ENCODE assay signal across 8 mouse cellular contexts in the genomic region with DNA sequence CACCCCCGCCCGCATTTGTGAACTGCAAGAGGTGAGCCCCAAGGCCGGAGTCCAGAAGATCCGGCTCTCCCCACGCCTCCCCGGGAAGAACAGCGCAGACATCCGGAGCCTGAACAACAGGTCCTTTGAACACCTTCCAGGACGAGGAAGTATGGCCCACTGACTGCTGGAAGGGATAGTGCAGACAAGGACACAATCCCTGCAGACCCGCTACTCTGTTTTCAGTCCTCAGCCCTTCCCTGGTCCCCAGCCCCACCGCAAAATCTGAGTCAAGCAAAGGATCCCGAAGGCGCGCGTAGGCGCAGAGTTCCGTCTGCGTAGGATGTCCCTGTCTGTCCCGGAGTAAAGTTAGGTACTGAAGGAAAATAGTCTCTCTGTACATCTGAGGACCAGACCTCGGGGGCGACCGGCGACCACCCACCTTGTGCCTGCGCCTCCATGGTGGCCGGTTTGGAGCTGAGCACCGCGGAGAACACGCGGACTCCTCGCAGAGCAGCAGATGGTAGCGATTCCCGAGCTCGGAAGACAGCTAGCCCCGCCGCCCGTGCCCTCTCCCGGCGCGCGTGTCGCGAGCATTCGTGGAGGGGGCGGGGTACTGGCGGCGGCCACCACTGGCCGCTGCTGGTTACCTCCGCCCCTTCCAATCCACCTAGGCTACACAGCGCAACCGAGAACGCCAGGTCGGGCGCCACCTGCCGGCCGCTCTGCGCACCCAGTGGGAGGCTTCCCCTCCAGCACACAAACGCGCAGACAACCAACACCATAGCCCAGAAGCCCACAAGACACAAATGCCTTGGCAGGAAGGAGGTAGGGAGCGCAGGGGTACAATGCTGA. TPM values are rescaled to one million over a fixed set of nuclear protein-coding genes. Genes with fewer than 3 reads are reported as not detected.
A peak's percentile ranks its signal among the peaks of the same experiment; 100 is the strongest.
DNase-seq lines count a peak whose midpoint lies in the region; ATAC-seq lines count a peak whose summit lies in the region.

A gene (minus strand): TSS at position 668 of the 834 bp plus-strand sequence.

- H3K4me2 ChIP-seq in embryonic facial prominence, embryonic 15.5 days (replicated peaks): peak within 1 kb of the TSS; percentile 78
- peak within 1 kb of the TSS; percentile 60 for H3K4me2 ChIP-seq in kidney, embryonic 14.5 days (replicated peaks; ENCODE audit: low read depth, low read length)
- H3K4me2 ChIP-seq in limb, embryonic 13.5 days (replicated peaks): peak within 1 kb of the TSS; percentile 80
- H3K4me2 ChIP-seq in midbrain, embryonic 15.5 days: peak within 1 kb of the TSS; percentile 93

- H3K4me3 ChIP-seq in embryonic facial prominence, embryonic 15.5 days (replicated peaks): peak within 1 kb of the TSS; percentile 66
- H3K4me3 ChIP-seq in heart, embryonic 10.5 days: peak within 1 kb of the TSS; percentile 74
- peak within 1 kb of the TSS; percentile 62 for H3K4me3 ChIP-seq in kidney, embryonic 14.5 days (ENCODE audit: low read length)
- H3K4me3 ChIP-seq in limb, embryonic 13.5 days: peak within 1 kb of the TSS; percentile 63
- H3K4me3 ChIP-seq in midbrain, embryonic 15.5 days: peak within 1 kb of the TSS; percentile 77

- no peak for ATAC-seq in CD4-positive, CD25-positive, alpha-beta regulatory T cell, adult 4 months
- peak; percentile 96 for ATAC-seq in embryonic facial prominence, embryonic 15.5 days (ENCODE audit: insufficient number of reproducible peaks, low FRiP score, low TSS enrichment, low read depth)
- ATAC-seq in kidney, embryonic 14.5 days (ENCODE audit: low FRiP score, low TSS enrichment): peak; percentile 99
- peak; percentile 99 for ATAC-seq in limb, embryonic 13.5 days (ENCODE audit: low FRiP score, low read depth)
- ATAC-seq in midbrain, embryonic 15.5 days (replicated peaks): peak; percentile 100

- under 1% methylated on average over 59 of the region's 59 CpGs for WGBS in embryonic facial prominence, embryonic 15.5 days
- under 1% methylated on average over 59 of the region's 59 CpGs for WGBS in heart, embryonic 10.5 days
- 1% methylated on average over 52 of the region's 59 CpGs for WGBS in kidney, embryonic 14.5 days
- WGBS in limb, embryonic 13.5 days: 1% methylated on average over 59 of the region's 59 CpGs
- WGBS in midbrain, embryonic 15.5 days: under 1% methylated on average over 59 of the region's 59 CpGs

- no peaks in the 10 kb centered on the region for H3K27me3 ChIP-seq in embryonic facial prominence, embryonic 15.5 days
- no peaks in the 10 kb centered on the region for H3K27me3 ChIP-seq in heart, embryonic 10.5 days (ENCODE audit: insufficient read depth, poor library complexity, severe bottlenecking)
- no peaks in the 10 kb centered on the region for H3K27me3 ChIP-seq in kidney, embryonic 14.5 days (ENCODE audit: control insufficient read depth, insufficient read depth, low read length)
- H3K27me3 ChIP-seq in limb, embryonic 13.5 days: no peaks in the 10 kb centered on the region
- H3K27me3 ChIP-seq in midbrain, embryonic 15.5 days (replicated peaks): no peaks in the 10 kb centered on the region
- no peaks in the 10 kb centered on the region; the same call in 1 of the 2 replicates for H3K27me3 ChIP-seq in splenic B cell, adult 2 months (ENCODE audit: control insufficient read depth, insufficient read depth, low read length, poor library complexity, severe bottlenecking)

- H3K4me1 ChIP-seq in embryonic facial prominence, embryonic 15.5 days: no peaks in the 10 kb centered on the region
- peaks cover 11% of the 10 kb centered on the region for H3K4me1 ChIP-seq in heart, embryonic 10.5 days
- no peaks in the 10 kb centered on the region for H3K4me1 ChIP-seq in kidney, embryonic 14.5 days (ENCODE audit: control insufficient read depth, insufficient read depth, low read length)
- H3K4me1 ChIP-seq in limb, embryonic 13.5 days: no peaks in the 10 kb centered on the region
- H3K4me1 ChIP-seq in midbrain, embryonic 15.5 days: 0 out of 2 replicates have a peak, but pooled peaks cover 4% of the 10 kb centered on the region

- peak within 1 kb of the TSS; percentile 39 for H3K9ac ChIP-seq in embryonic facial prominence, embryonic 15.5 days
- peak within 1 kb of the TSS; percentile 56 for H3K9ac ChIP-seq in kidney, embryonic 14.5 days (ENCODE audit: low read depth, low read length)
- peak within 1 kb of the TSS; percentile 76 for H3K9ac ChIP-seq in limb, embryonic 13.5 days
- peak within 1 kb of the TSS; percentile 52 for H3K9ac ChIP-seq in midbrain, embryonic 15.5 days

- no peaks in the 10 kb centered on the region for H3K9me3 ChIP-seq in embryonic facial prominence, embryonic 15.5 days (replicated peaks)
- H3K9me3 ChIP-seq in heart, embryonic 10.5 days: no peaks in the 10 kb centered on the region
- no peaks in the 10 kb centered on the region for H3K9me3 ChIP-seq in kidney, embryonic 14.5 days (ENCODE audit: control insufficient read depth, low read length)
- no peaks in the 10 kb centered on the region for H3K9me3 ChIP-seq in limb, embryonic 13.5 days
- H3K9me3 ChIP-seq in midbrain, embryonic 15.5 days: no peaks in the 10 kb centered on the region

- peak; percentile 46 for DNase-seq in CD4-positive, CD25-positive, alpha-beta regulatory T cell, adult 2 months (ENCODE audit: low read depth, low spot score)
- DNase-seq in heart, embryonic 10.5 days (ENCODE audit: low spot score): peak; percentile 95
- DNase-seq in splenic B cell, adult 2 months (ENCODE audit: low read depth, low spot score): peak; percentile 8

- H3K27ac ChIP-seq in embryonic facial prominence, embryonic 15.5 days (replicated peaks): no peak within 1 kb of the TSS
- peak within 1 kb of the TSS; percentile 86 for H3K27ac ChIP-seq in heart, embryonic 10.5 days
- no peak within 1 kb of the TSS for H3K27ac ChIP-seq in kidney, embryonic 14.5 days (ENCODE audit: low read depth, low read length)
- H3K27ac ChIP-seq in limb, embryonic 13.5 days: no peak within 1 kb of the TSS; the same call in 1 of the 2 replicates
- no peak within 1 kb of the TSS for H3K27ac ChIP-seq in midbrain, embryonic 15.5 days

- no peaks in the 10 kb centered on the region for H3K36me3 ChIP-seq in embryonic facial prominence, embryonic 15.5 days
- H3K36me3 ChIP-seq in heart, embryonic 10.5 days: no peaks in the 10 kb centered on the region
- H3K36me3 ChIP-seq in kidney, embryonic 14.5 days (ENCODE audit: control insufficient read depth, insufficient read depth, low read length): no peaks in the 10 kb centered on the region
- no peaks in the 10 kb centered on the region for H3K36me3 ChIP-seq in limb, embryonic 13.5 days
- H3K36me3 ChIP-seq in midbrain, embryonic 15.5 days (replicated peaks): no peaks in the 10 kb centered on the region
- no peaks in the 10 kb centered on the region for H3K36me3 ChIP-seq in splenic B cell, adult 2 months (ENCODE audit: control insufficient read depth, insufficient read depth, low read length, poor library complexity, severe bottlenecking)

RNA-seq across cellular contexts. Expression of the gene that starts here (rescaled TPM):
- not detected for polyA plus RNA-seq in CD4-positive, CD25-positive, alpha-beta regulatory T cell, adult 4 months (2017; shearing (Covaris generic))
- polyA plus RNA-seq in embryonic facial prominence, embryonic 15.5 days (2015; fragmentation: Nextera tagmentation; extraction: Ambion mirVana): 25.2 and 26.1 TPM in 2 replicates
- 19.2 and 24.7 TPM in 2 replicates for polyA plus RNA-seq in heart, embryonic 10.5 days (2016; fragmentation: Nextera tagmentation; extraction: Ambion mirVana)
- polyA plus RNA-seq in kidney, embryonic 14.5 days (2014; fragmentation: Nextera tagmentation; extraction: Ambion mirVana): 39.2 and 54.8 TPM in 2 replicates
- 43.2 and 45.6 TPM in 2 replicates for polyA plus RNA-seq in limb, embryonic 13.5 days (2015; fragmentation: Nextera tagmentation; extraction: Ambion mirVana)
- 35.6 and 45.9 TPM in 2 replicates for polyA plus RNA-seq in midbrain, embryonic 15.5 days (2015; fragmentation: Nextera tagmentation; extraction: Ambion mirVana)

Comparison
In these comparisons a context has a peak if more than half of its experiments do, and no peak if none do; other contexts are left out.
1. RNA of the gene that starts here (polyA plus RNA-seq): 35.6 to 45.9 TPM in midbrain, embryonic 15.5 days, 43.2 to 45.6 TPM in limb, embryonic 13.5 days, 39.2 to 54.8 TPM in kidney, embryonic 14.5 days, 25.2 to 26.1 TPM in embryonic facial prominence, embryonic 15.5 days and 19.2 to 24.7 TPM in heart, embryonic 10.5 days; not detected in CD4-positive, CD25-positive, alpha-beta regulatory T cell, adult 4 months; every median in the first group is over 10 times any median in the second.
2. DNase-seq: peak in every context shown above with its lines; median percentile 95 in heart, embryonic 10.5 days; 46 in CD4-positive, CD25-positive, alpha-beta regulatory T cell, adult 2 months; 8 in splenic B cell, adult 2 months.
3. Peak in every context shown above with its lines, with median percentiles within 50 percentile points of each other: H3K4me2 ChIP-seq, H3K4me3 ChIP-seq and H3K9ac ChIP-seq.